Mouse (Mus musculus): ENCODE measurements around the gene Ak5.

- TF ChIP-seq MYOG (IDR thresholded peaks at IDR 0.05; ENCODE audit: control insufficient read depth, extremely low read depth, insufficient read length) = no peak
- no peak for TF ChIP-seq CTCF (IDR thresholded peaks at IDR 0.05; ENCODE audit: control insufficient read depth, insufficient read depth, insufficient read length)
- no peak for TF ChIP-seq CEBPB (IDR thresholded peaks at IDR 0.05; ENCODE audit: low read depth)
- TF ChIP-seq MAX (IDR thresholded peaks at IDR 0.05) = no peak
- no peak for TF ChIP-seq MYOD1 (IDR thresholded peaks at IDR 0.05; ENCODE audit: control insufficient read depth, insufficient read length, low read depth)
Observed at GRCm38 (mm10) chr3:152556435-152556834, 111.7 kb downstream of the Ak5 start.
